Mouse (Mus musculus): ENCODE measurements around the gene Olfr750.

DNA sequence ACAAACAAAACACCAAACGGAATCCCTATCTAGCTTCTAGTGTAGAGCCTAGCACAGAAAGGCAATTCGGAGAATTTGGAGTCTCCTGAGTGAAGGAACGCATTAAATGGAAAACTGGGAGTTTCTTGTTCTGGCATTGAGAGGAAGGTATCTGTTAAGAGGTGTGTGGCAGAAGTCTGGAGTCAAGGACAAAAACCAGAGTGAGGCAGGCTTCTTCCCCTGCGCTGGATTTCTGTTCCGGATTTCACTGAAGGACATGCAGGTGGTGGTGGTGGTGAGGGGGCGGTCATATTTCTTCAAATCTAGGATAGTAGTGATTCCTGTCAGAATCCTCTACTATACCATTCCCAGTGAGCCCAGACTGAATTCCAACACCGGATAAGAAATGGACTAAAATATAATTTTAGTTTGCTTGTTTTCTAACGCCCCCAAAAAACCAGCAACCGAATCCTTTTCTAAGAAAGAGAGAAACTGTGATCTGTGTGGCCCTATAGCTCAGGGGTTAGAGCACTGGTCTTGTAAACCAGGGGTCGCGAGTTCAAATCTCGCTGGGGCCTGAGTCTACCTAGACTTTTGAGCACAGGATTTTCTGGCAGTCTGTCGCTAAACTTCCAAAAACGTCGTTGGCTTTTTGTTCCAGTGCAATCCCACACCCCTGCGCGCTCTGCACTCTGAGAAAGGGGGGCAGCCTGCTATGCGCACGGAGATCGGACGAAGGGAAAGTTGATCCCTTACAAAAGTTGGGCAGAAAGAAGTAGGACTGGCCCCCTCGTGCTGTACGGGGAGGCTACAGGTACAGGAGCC, 14.1 kb upstream of the Olfr750 start:
- TF ChIP-seq POLR2A (IDR thresholded peaks at IDR 0.05; ENCODE audit: low read depth, low read length) (no peak), CTCF (conservative IDR thresholded peaks at IDR 0.05 in 1 of 2, IDR thresholded peaks at IDR 0.05 in 1 of 2; ENCODE audit: low read depth in 2 of 2, low read length in 2 of 2) (no peak)
